Mouse (Mus musculus) midbrain, postnatal 0 days (tissue): ENCODE data around the gene Dph3. TPM values are rescaled to one million over a fixed set of nuclear protein-coding genes. Genes with fewer than 3 reads are reported as not detected.
"Not testable (repeated sequence)": the region's sequence is repeated elsewhere in the genome, so short reads cannot be mapped to it uniquely, and the experiment has no call there.

Source experiments
- ATAC-seq: fragments of 200-750 bp; cut with Nextera tagmentation; 2 replicates; pipeline ENCODE4 v1.8.0; 2017; ENCODE audit warnings: moderate number of reproducible peaks, mild to moderate bottlenecking, moderate TSS enrichment, moderate library complexity; ENCODE audit not compliant: low FRiP score
- DNase-seq: peaks from one replicate; pipeline ENCODE4 v3.0.0-alpha.2; 2015; ENCODE audit warnings: low spot score
- H3K27ac ChIP-seq: fragments of 300-500 bp; sonication (generic); 2 replicates; pipeline ENCODE4 v1.5.1; 2014; ENCODE audit warnings: low read depth, mild to moderate bottlenecking, low read length, mixed read lengths
- H3K27me3 ChIP-seq: fragments of 300-500 bp; sonication (generic); 2 replicates; pipeline ENCODE4 v1.6.1; 2014; ENCODE audit warnings: low read length, control low read depth, mixed read lengths; ENCODE audit not compliant: insufficient read depth
- H3K36me3 ChIP-seq: fragments of 300-500 bp; sonication (generic); 2 replicates; pipeline ENCODE4 v1.6.1; 2014; ENCODE audit warnings: low read length, control low read depth, mixed read lengths; ENCODE audit not compliant: insufficient read depth
- H3K4me1 ChIP-seq: fragments of 300-500 bp; sonication (generic); 2 replicates; pipeline ENCODE4 v1.6.1; 2014; ENCODE audit warnings: mild to moderate bottlenecking, control low read depth, antibody characterized with exemption, low read length, mixed read lengths; ENCODE audit not compliant: insufficient read depth
- H3K4me2 ChIP-seq: fragments of 300-500 bp; sonication (generic); 2 replicates; pipeline ENCODE4 v1.6.1; 2014; ENCODE audit warnings: low read depth, mild to moderate bottlenecking, low read length, mixed read lengths; ENCODE audit not compliant: poor library complexity, severe bottlenecking
- H3K4me3 ChIP-seq: fragments of 300-500 bp; sonication (generic); 2 replicates; pipeline ENCODE4 v1.5.1; 2014; ENCODE audit warnings: low read depth, mild to moderate bottlenecking, low read length, moderate library complexity
- H3K9ac ChIP-seq: fragments of 300-500 bp; sonication (generic); replicated peaks from 2 replicates; pipeline ENCODE4 v1.6.1; 2014; ENCODE audit warnings: mild to moderate bottlenecking, low read length, moderate library complexity, mixed read lengths; ENCODE audit not compliant: poor library complexity, severe bottlenecking
- H3K9me3 ChIP-seq: fragments of 300-500 bp; sonication (generic); 2 replicates; pipeline ENCODE4 v1.6.1; 2016; ENCODE audit warnings: low read length, control low read depth
- CTCF ChIP-seq: IDR thresholded peaks from 2 replicates; pipeline ENCODE4 v1.5.1; 2016; ENCODE audit warnings: antibody characterized with exemption, mild to moderate bottlenecking
- WGBS: fragments of 180-500 bp; shearing (Covaris S2); extraction: QIAGEN DNeasy Blood & Tissue Kit; methylation state at CpG from one replicate; pipeline ENCODE4 v1.1.7; 2014; 5-methylcytosine and 5-hydroxymethylcytosine counted together
- polyA plus RNA-seq: library from polyadenylated mRNA; unstranded; fragments of >200 nt; fragmentation: Nextera tagmentation; extraction: Ambion mirVana; gene quantifications from 2 replicates; pipeline ENCODE4 v1.2.1, GENCODE M21; 2015
- total RNA-seq: library from RNA; depleted of rRNA; stranded (reverse); fragments of >200 nt; gene quantifications from 2 replicates; pipeline ENCODE4 v1.2.3, GENCODE M21; 2014

Dph3 gene
- total and polyA plus RNA-seq, 2 experiments from 2014 or later: 45.7 to 76.0 TPM

- no peak overlapping the region for H3K4me2 ChIP-seq
- no peak for DNase-seq
- peaks cover 28% of the 10 kb centered on the region for H3K36me3 ChIP-seq
- no peak for TF ChIP-seq CTCF
- H3K27me3 ChIP-seq: no peaks in the 10 kb centered on the region
- H3K4me3 ChIP-seq: no peak overlapping the region
- 90% methylated on average over 4 of the region's 4 CpGs for WGBS
- no peaks in the 10 kb centered on the region for H3K4me1 ChIP-seq
- ATAC-seq: no peak
- H3K27ac ChIP-seq: no peak overlapping the region
- H3K9me3 ChIP-seq: no peaks in the 10 kb centered on the region
- H3K9ac ChIP-seq: no peak overlapping the region
Observed at GRCm38 (mm10) chr14:32091704-32092103, 6.2 kb upstream of the Dph3 start.

DNA sequence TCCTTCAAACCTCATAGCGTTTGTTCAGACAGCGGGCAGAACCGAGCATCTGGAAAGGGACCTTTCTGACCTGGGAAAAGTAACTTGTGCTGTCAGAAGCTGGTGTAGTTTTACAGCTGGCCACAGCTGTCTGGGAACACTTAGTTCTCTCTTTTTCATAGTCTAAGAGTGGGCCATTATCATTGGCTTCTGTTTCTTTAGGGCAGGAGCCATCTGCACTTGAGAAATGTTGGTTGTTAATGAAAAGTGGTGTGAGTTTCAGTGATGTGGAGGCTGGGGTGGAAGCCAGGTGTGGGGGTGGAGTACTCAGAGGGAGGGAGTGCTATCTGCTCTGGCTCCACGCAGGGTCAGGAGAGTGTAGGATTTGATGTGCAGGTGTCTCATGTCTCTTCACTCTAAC lies 5.6 kb upstream of the Dph3 start:
- H3K4me3 ChIP-seq: no peak overlapping the region
- H3K4me1 ChIP-seq: 0 out of 2 replicates have a peak, but pooled peaks cover 5% of the 10 kb centered on the region
- peaks cover 28% of the 10 kb centered on the region for H3K36me3 ChIP-seq
- TF ChIP-seq CTCF: no peak
- H3K4me2 ChIP-seq: no peak overlapping the region
- DNase-seq (no peak), ATAC-seq (no peak)
- no peak overlapping the region for H3K27ac ChIP-seq
- no peaks in the 10 kb centered on the region for H3K27me3 ChIP-seq
- no peaks in the 10 kb centered on the region for H3K9me3 ChIP-seq
- WGBS: 84% methylated on average over 4 of the region's 4 CpGs
- H3K9ac ChIP-seq: no peak overlapping the region

GRCm38 (mm10) chr14:32087584-32088248 lies 2.2 kb upstream of the Dph3 start:
- H3K4me1 ChIP-seq, H3K27ac ChIP-seq, H3K27me3 ChIP-seq, DNase-seq, H3K9ac ChIP-seq, H3K36me3 ChIP-seq, H3K9me3 ChIP-seq, ATAC-seq, H3K4me2 ChIP-seq, H3K4me3 ChIP-seq: not testable (repeated sequence)
- WGBS: 88% methylated on average over 7 of the region's 7 CpGs

DNA sequence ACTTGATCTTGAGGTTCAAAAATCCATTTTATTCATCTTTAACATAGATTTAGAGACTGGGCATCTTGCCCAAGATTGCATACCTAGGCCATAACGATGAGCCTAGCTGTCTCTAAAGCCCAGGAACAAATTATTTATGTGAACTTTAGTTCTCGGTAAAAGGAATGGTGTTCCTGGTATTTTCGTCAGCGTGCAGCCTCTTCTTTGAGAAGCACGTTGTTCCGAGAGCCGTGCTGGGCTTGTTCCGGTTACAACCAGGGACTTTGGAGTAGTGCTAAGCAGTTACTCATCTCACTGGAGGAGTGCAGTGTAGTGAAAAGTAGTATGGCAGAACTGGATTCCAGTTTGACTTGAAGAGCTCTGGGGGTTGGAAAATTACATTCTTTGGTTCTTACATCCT lies 697 bp upstream of the Dph3 start:
- no peaks in the 10 kb centered on the region for H3K9me3 ChIP-seq
- peak overlapping the region; percentile 65 for H3K9ac ChIP-seq
- 0 out of 2 replicates have a peak, but pooled peaks cover 5% of the 10 kb centered on the region for H3K4me1 ChIP-seq
- TF ChIP-seq CTCF: no peak
- DNase-seq: no peak
- no peaks in the 10 kb centered on the region for H3K27me3 ChIP-seq
- peak overlapping the region; percentile 43 for H3K4me3 ChIP-seq
- 22% methylated on average over 8 of the region's 8 CpGs for WGBS
- no peak for ATAC-seq
- H3K27ac ChIP-seq: peak overlapping the region; percentile 12; the same call in 1 of the 2 replicates
- H3K4me2 ChIP-seq: peak overlapping the region; percentile 72
- H3K36me3 ChIP-seq: peaks cover 11% of the 10 kb centered on the region

DNA sequence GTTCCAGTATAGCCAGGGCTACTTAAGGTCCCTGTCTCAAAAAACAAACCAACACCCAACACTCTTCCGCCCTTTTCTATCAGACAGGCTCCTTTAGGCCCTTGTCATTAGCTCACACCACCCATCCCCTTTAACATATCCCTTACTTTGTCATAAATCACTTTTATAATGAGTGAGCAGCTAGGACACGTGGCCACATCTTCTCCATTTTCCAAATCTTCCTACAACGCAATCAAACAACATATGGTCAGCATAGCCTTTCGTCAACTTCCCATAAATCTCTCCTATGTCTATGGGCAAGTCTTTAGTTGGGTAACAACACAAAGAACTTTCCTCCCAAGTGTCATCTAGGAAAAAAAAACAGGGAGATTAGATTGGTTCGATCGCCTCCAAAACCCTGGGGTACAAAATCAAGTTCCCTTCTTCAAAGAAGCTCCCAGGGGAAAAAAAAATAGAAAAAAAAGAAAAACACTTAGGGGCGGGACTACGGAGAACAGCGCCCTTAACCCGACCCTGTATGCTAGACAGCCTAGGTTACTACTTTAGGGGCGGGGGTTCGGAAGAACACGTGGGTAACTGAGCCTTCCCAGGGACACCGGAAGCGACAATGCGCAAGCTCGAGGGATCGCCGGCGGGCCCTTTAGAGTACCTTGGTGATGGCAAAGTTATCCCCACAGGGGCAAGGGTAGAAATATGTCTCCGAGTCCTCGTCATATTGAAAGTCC lies 606 bp downstream of the Dph3 start, which contains the start of gene Oxnad1:
Gene Oxnad1 (plus strand): TSS at position 614 of the 725 bp plus-strand sequence.
- H3K27ac ChIP-seq: peak within 1 kb of the TSS; percentile 68
- 4% methylated on average over 22 of the region's 22 CpGs for WGBS
- ATAC-seq: peak; percentile 93
- H3K4me3 ChIP-seq: peak within 1 kb of the TSS; percentile 43
- H3K9ac ChIP-seq: peak within 1 kb of the TSS; percentile 65
- H3K4me2 ChIP-seq: peak within 1 kb of the TSS; percentile 72
- H3K9me3 ChIP-seq: no peaks in the 10 kb centered on the region
- peak; percentile 93 for DNase-seq
- H3K36me3 ChIP-seq: peaks cover 14% of the 10 kb centered on the region
- H3K27me3 ChIP-seq: no peaks in the 10 kb centered on the region
- TF ChIP-seq CTCF: no peak
- H3K4me1 ChIP-seq: 0 out of 2 replicates have a peak, but pooled peaks cover 5% of the 10 kb centered on the region

DNA sequence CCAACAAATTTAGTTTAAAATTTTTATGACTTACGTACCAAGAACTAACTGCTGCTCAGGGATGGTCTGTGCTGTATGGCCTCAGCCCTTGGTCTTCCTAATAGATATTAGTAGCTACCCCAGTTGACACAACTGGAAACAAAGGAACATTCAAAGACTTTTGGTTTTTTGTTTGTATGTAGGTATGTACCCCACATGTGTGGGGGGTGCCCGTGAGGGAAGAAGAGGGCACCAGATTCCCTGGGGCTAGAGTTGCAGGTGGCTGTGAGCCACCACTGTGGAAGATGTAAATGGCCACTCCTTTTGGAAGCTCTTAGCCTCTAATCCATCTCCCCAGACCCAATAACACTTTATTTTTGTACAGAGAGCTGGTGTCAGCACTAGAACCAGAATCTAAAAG lies 2.1 kb downstream of the Dph3 start:
- no peak overlapping the region for H3K9ac ChIP-seq
- H3K27me3 ChIP-seq: no peaks in the 10 kb centered on the region
- no peak overlapping the region for H3K4me3 ChIP-seq
- ATAC-seq (no peak), DNase-seq (no peak)
- no peak for TF ChIP-seq CTCF
- 0 out of 2 replicates have a peak, but pooled peaks cover 5% of the 10 kb centered on the region for H3K4me1 ChIP-seq
- 92% methylated on average over 2 of the region's 2 CpGs for WGBS
- H3K9me3 ChIP-seq: no peaks in the 10 kb centered on the region
- no peak overlapping the region for H3K4me2 ChIP-seq
- peaks cover 14% of the 10 kb centered on the region for H3K36me3 ChIP-seq
- no peak overlapping the region for H3K27ac ChIP-seq
